Mouse (Mus musculus) kidney, adult 2 months (tissue): Measurements from ENCODE around the gene Dpp9. TPM values are rescaled to one million over a fixed set of nuclear protein-coding genes. Genes with fewer than 3 reads are reported as not detected.

ENCODE experiments used
- DNase-seq: peaks from one replicate; pipeline ENCODE4 v3.0.0; 2021
- H3K27ac ChIP-seq: fragments of 200-500 bp; 2 replicates; pipeline ENCODE4 v1.5.1; 2012; ENCODE audit warnings: low read depth, low read length, control low read depth, inconsistent platforms; ENCODE audit not compliant: insufficient read depth
- H3K27me3 ChIP-seq: fragments of 200-500 bp; replicated peaks from 2 replicates; pipeline ENCODE4 v1.6.1; 2012; ENCODE audit warnings: mild to moderate bottlenecking, moderate library complexity, low read length, inconsistent platforms; ENCODE audit not compliant: control insufficient read depth, insufficient read depth
- H3K36me3 ChIP-seq: fragments of 200-500 bp; 2 replicates; pipeline ENCODE4 v1.6.1; 2012; ENCODE audit warnings: mild to moderate bottlenecking, moderate library complexity, low read length, inconsistent platforms; ENCODE audit not compliant: control insufficient read depth, insufficient read depth
- H3K4me1 ChIP-seq: fragments of 200-500 bp; 2 replicates; pipeline ENCODE4 v1.6.1; 2011; ENCODE audit warnings: low read length; ENCODE audit not compliant: control insufficient read depth, insufficient read depth
- H3K4me3 ChIP-seq: fragments of 200-500 bp; 2 replicates; pipeline ENCODE4 v1.5.1; 2011; ENCODE audit warnings: mild to moderate bottlenecking, low read depth, low read length, control low read depth; ENCODE audit not compliant: insufficient read depth
- CTCF ChIP-seq: fragments of 200-500 bp; conservative IDR thresholded peaks from 2 replicates; pipeline ENCODE4 v1.5.1; 2011; ENCODE audit warnings: low read depth, mild to moderate bottlenecking, control low read depth, low read length, moderate library complexity, mixed read lengths; ENCODE audit not compliant: insufficient read depth, insufficient read length
- POLR2A ChIP-seq: fragments of 200-500 bp; IDR thresholded peaks from one replicate; pipeline ENCODE4 v1.6.1; 2011; ENCODE audit warnings: low read depth, low read length, control low read depth
- WGBS: fragments of 180-500 bp; shearing (Covaris S2); methylation state at CpG from one replicate; pipeline ENCODE4 v1.1.7; 2018; 5-methylcytosine and 5-hydroxymethylcytosine counted together
- polyA plus RNA-seq: library from polyadenylated mRNA; depleted of rRNA; stranded (reverse); fragments of >200 nt; gene quantifications from 2 replicates; pipeline ENCODE4 v1.2.3, GENCODE M21; 2012

The Dpp9 gene
- polyA plus RNA-seq, 1 experiment = 35.6 TPM

DNA sequence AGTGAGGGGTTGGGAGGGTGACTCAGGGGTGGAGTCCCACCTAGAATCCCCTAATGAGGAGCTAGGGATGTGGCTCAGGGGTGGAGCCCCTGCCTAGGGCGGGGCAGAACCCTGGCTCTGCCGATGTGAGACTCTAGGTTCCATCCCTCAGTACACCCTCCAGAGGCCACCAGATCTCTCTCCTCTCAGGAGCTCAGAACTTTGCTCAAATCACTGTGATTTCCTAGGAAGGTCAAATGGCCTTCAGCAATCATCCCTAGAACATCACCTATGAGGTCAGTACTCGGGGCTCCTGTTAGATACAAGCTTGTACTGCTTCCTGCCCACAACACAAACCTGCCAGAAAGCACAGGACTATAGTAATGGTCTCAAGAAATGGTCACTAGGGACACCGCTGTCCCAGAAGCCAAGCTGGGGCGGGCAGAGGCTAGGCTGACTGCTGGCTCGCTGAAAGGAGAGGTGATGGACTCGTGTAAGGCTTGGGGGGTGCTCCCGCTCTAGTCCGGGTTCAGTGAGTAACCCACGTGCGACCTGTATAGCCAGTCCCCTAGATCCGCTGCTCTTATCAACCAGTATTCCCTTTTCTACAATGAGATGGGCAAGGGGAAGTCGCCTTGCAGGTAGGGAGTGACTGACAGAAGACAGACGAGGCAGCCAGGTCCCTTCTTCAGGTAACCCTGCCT is 35.6 kb downstream of the Dpp9 start:
- peak overlapping the region; percentile 87 for H3K4me3 ChIP-seq
- 0 out of 2 replicates have a peak, but pooled peaks cover 3% of the 10 kb centered on the region for H3K4me1 ChIP-seq
- H3K27me3 ChIP-seq = no peaks in the 10 kb centered on the region
- TF ChIP-seq POLR2A = no peak
- no peak for TF ChIP-seq CTCF
- no peak for DNase-seq
- 0 out of 2 replicates have a peak overlapping the region, but pooled peaks have one; percentile 17 for H3K27ac ChIP-seq
- no peaks in the 10 kb centered on the region for H3K36me3 ChIP-seq
- 4% methylated on average over 14 of the region's 14 CpGs for WGBS

DNA sequence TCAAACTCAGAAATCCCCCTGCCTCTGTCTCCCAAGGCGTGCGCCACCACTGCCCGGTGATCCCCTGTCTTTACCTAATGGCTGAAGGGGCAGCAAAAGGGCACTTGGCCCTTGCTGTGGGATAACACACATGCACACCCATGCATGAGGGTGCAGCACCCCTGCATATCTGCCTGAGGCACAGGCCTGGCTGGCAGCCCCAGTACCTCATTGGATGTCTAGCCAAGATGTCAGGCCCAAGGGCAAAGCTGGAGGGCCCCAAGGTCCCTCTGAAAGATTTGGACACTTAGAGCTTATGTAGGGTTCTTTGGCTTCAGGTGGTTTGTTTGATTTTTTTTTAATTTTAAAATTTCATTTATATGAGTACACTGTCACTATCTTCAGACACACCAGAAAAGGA is 43.3 kb downstream of the Dpp9 start:
- WGBS = 98% methylated on average over 3 of the region's 3 CpGs
- Histone ChIP-seq H3K27ac (no peak overlapping the region), H3K36me3 (no peaks in the 10 kb centered on the region), H3K4me3 (no peak overlapping the region), H3K4me1 (no peaks in the 10 kb centered on the region), H3K27me3 (no peaks in the 10 kb centered on the region)
- TF ChIP-seq CTCF (no peak), POLR2A (no peak)
- no peak for DNase-seq

DNA sequence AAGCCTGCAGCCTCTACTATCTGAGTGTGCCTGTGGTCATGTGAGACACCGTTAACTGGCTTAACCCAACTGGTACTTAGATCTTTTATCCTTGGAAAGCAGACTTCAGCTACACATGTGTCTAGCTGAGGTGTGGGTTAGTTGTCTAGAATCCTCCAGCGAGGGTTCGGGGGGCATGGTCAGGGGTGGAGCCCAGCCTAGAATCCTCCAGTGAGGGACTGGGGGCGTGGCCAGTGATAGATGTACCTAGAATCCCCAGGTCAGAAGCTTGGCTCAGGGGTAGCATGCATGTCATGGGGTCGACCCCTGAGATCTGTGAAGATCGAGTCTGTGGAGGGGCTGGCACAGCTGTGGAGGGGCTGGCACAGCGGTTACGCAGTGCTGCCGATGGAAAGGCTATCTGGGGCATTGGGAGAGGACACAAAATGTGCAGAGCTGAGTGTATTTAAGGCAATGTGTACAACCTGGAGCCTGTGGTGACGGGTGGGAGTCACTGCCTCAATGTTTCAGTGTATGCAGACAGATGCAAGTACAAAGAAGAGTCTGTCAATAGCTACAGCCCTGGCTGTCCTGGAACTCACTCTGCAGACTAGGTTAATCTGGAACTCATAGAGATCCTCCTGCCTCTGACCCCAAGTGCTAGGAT is 45.2 kb downstream of the Dpp9 start:
- no peak for DNase-seq
- Histone ChIP-seq H3K27me3 (no peaks in the 10 kb centered on the region), H3K27ac (no peak overlapping the region), H3K36me3 (no peaks in the 10 kb centered on the region), H3K4me1 (no peaks in the 10 kb centered on the region), H3K4me3 (no peak overlapping the region)
- 60% methylated on average over 10 of the region's 10 CpGs for WGBS
- no peak for TF ChIP-seq CTCF
- no peak for TF ChIP-seq POLR2A

DNA sequence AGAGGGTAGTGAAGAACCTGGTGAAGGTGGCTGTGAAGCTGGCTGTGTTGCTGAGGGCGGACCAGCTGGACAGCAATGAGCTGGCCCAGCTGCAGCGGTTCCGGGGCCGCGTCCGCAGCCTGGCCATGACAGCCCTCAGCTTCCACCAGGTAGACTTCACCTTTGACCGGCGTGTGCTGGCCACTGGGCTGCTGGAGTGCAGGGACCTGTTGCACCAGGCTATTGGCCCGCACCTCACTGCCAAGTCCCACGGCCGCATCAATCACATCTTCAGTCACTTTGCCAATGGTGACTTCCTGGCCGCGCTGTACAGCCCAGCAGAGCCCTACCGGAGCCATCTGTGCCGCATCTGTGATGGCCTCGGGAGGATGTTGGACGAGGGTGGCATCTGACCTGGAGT is 46.8 kb downstream of the Dpp9 start:
- H3K27ac ChIP-seq = no peak overlapping the region
- no peaks in the 10 kb centered on the region for H3K4me1 ChIP-seq
- WGBS = 82% methylated on average over 17 of the region's 17 CpGs
- no peak overlapping the region for H3K4me3 ChIP-seq
- no peak for DNase-seq
- no peaks in the 10 kb centered on the region for H3K36me3 ChIP-seq
- TF ChIP-seq POLR2A (no peak), CTCF (no peak)
- no peaks in the 10 kb centered on the region for H3K27me3 ChIP-seq

DNA sequence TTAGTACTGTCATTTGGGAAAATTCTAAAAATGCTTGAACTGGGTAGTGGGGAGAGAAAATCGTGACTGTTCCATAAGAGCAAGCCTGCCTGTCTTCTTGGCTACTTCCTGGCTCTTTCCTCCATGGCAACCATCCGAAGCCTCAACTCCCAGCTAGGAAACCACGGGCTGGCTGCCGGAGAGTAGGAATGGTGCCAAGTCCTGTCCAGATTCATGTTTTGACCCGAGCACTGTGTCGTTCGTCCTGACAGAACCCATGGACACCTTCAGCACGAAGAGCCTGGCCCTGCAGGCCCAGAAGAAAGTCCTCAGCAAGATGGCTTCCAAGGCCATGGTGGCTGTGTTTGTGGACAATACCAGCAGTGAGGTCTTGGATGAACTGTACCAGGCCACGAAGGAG is 47.2 kb downstream of the Dpp9 start:
- H3K27me3 ChIP-seq = no peaks in the 10 kb centered on the region
- TF ChIP-seq CTCF = no peak
- no peak for TF ChIP-seq POLR2A
- H3K27ac ChIP-seq = no peak overlapping the region

DNA sequence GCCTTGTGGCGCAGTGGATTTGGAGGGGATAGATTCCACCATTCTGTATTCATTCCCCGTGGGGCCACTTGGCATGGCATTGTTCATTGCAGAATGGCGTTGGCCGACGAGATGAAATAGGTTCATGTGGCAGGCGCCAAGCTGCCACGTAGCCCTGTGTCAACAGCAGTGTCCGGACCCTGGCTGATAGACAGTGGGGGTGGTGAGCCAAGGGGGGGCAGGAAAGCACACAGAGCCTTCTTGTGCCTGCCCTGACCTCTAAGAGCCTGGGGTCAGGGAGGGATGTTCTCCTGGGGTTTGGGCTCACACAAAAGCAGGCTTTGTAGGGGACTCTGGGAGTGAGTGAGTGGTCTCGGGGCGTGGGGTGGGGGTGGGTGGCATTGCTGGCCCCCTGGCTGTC is 48.1 kb downstream of the Dpp9 start:
- H3K27me3 ChIP-seq = no peaks in the 10 kb centered on the region
- H3K4me3 ChIP-seq = no peak overlapping the region
- H3K27ac ChIP-seq = no peak overlapping the region; the same call in 1 of the 2 replicates
- no peaks in the 10 kb centered on the region for H3K36me3 ChIP-seq
- no peak for TF ChIP-seq POLR2A
- TF ChIP-seq CTCF = no peak
- 76% methylated on average over 10 of the region's 10 CpGs for WGBS
- no peaks in the 10 kb centered on the region for H3K4me1 ChIP-seq
- peak; percentile 19 for DNase-seq

More for the DNA sequence above, 47.2 kb downstream of the Dpp9 start:
- Histone ChIP-seq H3K4me3 (no peak overlapping the region), H3K36me3 (no peaks in the 10 kb centered on the region), H3K4me1 (no peaks in the 10 kb centered on the region)
- DNase-seq = no peak
- WGBS = 57% methylated on average over 9 of the region's 9 CpGs

DNA sequence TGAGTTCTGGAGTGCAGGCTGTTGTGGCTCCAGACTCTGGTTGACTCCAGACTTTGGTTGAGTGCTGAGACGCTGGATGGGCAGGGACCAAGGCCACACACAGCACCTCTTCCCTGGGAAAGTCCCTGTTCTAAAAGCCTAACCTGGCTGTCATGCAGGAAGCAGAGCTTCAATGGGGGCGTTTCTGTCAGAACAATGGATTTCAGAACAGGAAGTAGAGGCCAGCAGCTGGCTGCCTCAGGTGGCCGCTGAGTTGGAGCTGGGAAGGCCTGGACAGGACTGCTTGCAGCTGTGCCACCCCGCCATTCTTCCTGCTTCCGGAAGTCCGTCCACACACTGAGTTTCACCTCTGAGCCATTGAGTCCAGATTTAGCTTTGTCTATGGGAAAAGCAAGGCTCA is 48.9 kb downstream of the Dpp9 start:
- no peaks in the 10 kb centered on the region for H3K36me3 ChIP-seq
- TF ChIP-seq POLR2A = no peak
- no peak for TF ChIP-seq CTCF
- peak; percentile 42 for DNase-seq

DNA sequence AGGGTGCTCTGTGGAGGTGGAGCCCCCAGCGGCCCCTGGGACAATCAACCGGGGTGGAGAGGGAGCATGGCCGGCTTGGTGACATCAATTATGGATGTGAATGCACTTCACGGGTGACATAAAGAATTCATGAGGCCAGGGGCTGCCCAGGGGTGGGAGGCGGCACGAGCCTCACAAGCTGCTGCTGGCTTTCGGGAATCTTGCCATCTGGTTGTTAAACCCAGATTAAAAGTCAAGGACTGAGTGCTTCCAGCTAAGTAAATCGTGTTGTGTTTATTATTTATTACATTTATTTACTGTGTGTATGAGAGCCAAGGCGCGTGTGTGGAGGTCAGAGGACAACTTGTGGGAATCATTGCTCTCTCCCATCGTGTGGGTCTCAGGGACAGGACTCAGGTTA is 53.0 kb downstream of the Dpp9 start:
- Histone ChIP-seq H3K4me1 (no peaks in the 10 kb centered on the region), H3K27ac (no peak overlapping the region), H3K27me3 (no peaks in the 10 kb centered on the region), H3K4me3 (no peak overlapping the region), H3K36me3 (no peaks in the 10 kb centered on the region)
- no peak for TF ChIP-seq CTCF
- no peak for TF ChIP-seq POLR2A
- 56% methylated on average over 11 of the region's 11 CpGs for WGBS
- no peak for DNase-seq

More for the DNA sequence above, 48.9 kb downstream of the Dpp9 start:
- no peak overlapping the region for H3K4me3 ChIP-seq
- peak overlapping the region; percentile 66 for H3K27ac ChIP-seq
- 68% methylated on average over 6 of the region's 6 CpGs for WGBS
- H3K4me1 ChIP-seq = no peaks in the 10 kb centered on the region
- no peaks in the 10 kb centered on the region for H3K27me3 ChIP-seq
